Mouse (Mus musculus): ENCODE measurements at regions not wholly inside any gene's neighbourhood (a gene's known extent, or its start where the extent isn't known, plus 50 kb on each side); places are given as distances from the start of the nearest gene placed in this dataset.

- Histone ChIP-seq H3K4me2 (replicated peaks) (no peak overlapping the region), H3K9ac (no peak overlapping the region), H3K4me1 (replicated peaks; ENCODE audit: control insufficient read depth, insufficient read depth, low read length) (no peaks in the 10 kb centered on the region), H3K4me3 (replicated peaks; ENCODE audit: low read length) (no peak overlapping the region), H3K27me3 (ENCODE audit: control insufficient read depth, insufficient read depth, low read length) (no peaks in the 10 kb centered on the region), H3K9me3 (ENCODE audit: control insufficient read depth, low read length) (no peaks in the 10 kb centered on the region), H3K27ac (no peak overlapping the region), H3K36me3 (replicated peaks; ENCODE audit: control insufficient read depth, insufficient read depth) (no peaks in the 10 kb centered on the region)
- WGBS: 83% methylated on average over 5 of the region's 5 CpGs
- DNase-seq (ENCODE audit: low spot score) (no peak), ATAC-seq (ENCODE audit: low FRiP score) (no peak)
These were observed 208.9 kb upstream of the Klf14 start for GRCm38 (mm10) chr6:31167732-31168131.

- WGBS: 87% methylated on average over 3 of the region's 3 CpGs
- Histone ChIP-seq H3K27me3 (ENCODE audit: control insufficient read depth, insufficient read depth, low read length) (no peaks in the 10 kb centered on the region), H3K9ac (no peak overlapping the region), H3K4me1 (replicated peaks; ENCODE audit: control insufficient read depth, insufficient read depth, low read length) (no peaks in the 10 kb centered on the region), H3K9me3 (ENCODE audit: control insufficient read depth, low read length) (no peaks in the 10 kb centered on the region), H3K4me2 (replicated peaks) (no peak overlapping the region), H3K27ac (no peak overlapping the region), H3K36me3 (replicated peaks; ENCODE audit: control insufficient read depth, insufficient read depth) (no peaks in the 10 kb centered on the region), H3K4me3 (replicated peaks; ENCODE audit: low read length) (no peak overlapping the region)
- ATAC-seq (ENCODE audit: low FRiP score): no peak
- no peak for DNase-seq (ENCODE audit: low spot score)
These were observed 209.9 kb upstream of the Klf14 start for GRCm38 (mm10) chr6:31168730-31169129.

GRCm38 (mm10) chr6:31169343-31169742 lies 210.5 kb upstream of the Klf14 start:
- no peak overlapping the region for H3K4me2 ChIP-seq (replicated peaks)
- no peaks in the 10 kb centered on the region for H3K27me3 ChIP-seq (ENCODE audit: control insufficient read depth, insufficient read depth, low read length)
- ATAC-seq (ENCODE audit: low FRiP score) (no peak), DNase-seq (ENCODE audit: low spot score) (no peak)
- no peak overlapping the region for H3K27ac ChIP-seq
- no peaks in the 10 kb centered on the region for H3K9me3 ChIP-seq (ENCODE audit: control insufficient read depth, low read length)
- no peak overlapping the region for H3K4me3 ChIP-seq (replicated peaks; ENCODE audit: low read length)
- H3K9ac ChIP-seq: no peak overlapping the region
- no peaks in the 10 kb centered on the region for H3K4me1 ChIP-seq (replicated peaks; ENCODE audit: control insufficient read depth, insufficient read depth, low read length)
- WGBS: 87% methylated on average over 9 of the region's 9 CpGs
- no peaks in the 10 kb centered on the region for H3K36me3 ChIP-seq (replicated peaks; ENCODE audit: control insufficient read depth, insufficient read depth)

GRCm38 (mm10) chr6:31169868-31170600 lies 211.2 kb upstream of the Klf14 start:
- no peak overlapping the region for H3K4me2 ChIP-seq (replicated peaks)
- WGBS: 59% methylated on average over 9 of the region's 9 CpGs

GRCm38 (mm10) chr6:31171831-31172569 lies 213.1 kb upstream of the Klf14 start:
- Histone ChIP-seq H3K4me1 (replicated peaks; ENCODE audit: control insufficient read depth, insufficient read depth, low read length) (no peaks in the 10 kb centered on the region), H3K27ac (no peak overlapping the region), H3K4me2 (replicated peaks) (no peak overlapping the region), H3K4me3 (replicated peaks; ENCODE audit: low read length) (no peak overlapping the region), H3K36me3 (replicated peaks; ENCODE audit: control insufficient read depth, insufficient read depth) (no peaks in the 10 kb centered on the region), H3K27me3 (ENCODE audit: control insufficient read depth, insufficient read depth, low read length) (no peaks in the 10 kb centered on the region), H3K9me3 (ENCODE audit: control insufficient read depth, low read length) (no peaks in the 10 kb centered on the region), H3K9ac (no peak overlapping the region)
- WGBS: 86% methylated on average over 10 of the region's 10 CpGs
- no peak for DNase-seq (ENCODE audit: low spot score)
- no peak for ATAC-seq (ENCODE audit: low FRiP score)

More at GRCm38 (mm10) chr6:31169868-31170600, 211.2 kb upstream of the Klf14 start:
- DNase-seq (ENCODE audit: low spot score) (no peak), ATAC-seq (ENCODE audit: low FRiP score) (no peak)
- no peaks in the 10 kb centered on the region for H3K27me3 ChIP-seq (ENCODE audit: control insufficient read depth, insufficient read depth, low read length)
- no peaks in the 10 kb centered on the region for H3K9me3 ChIP-seq (ENCODE audit: control insufficient read depth, low read length)
- no peak overlapping the region for H3K4me3 ChIP-seq (replicated peaks; ENCODE audit: low read length)
- H3K9ac ChIP-seq: no peak overlapping the region
- no peak overlapping the region for H3K27ac ChIP-seq
- no peaks in the 10 kb centered on the region for H3K4me1 ChIP-seq (replicated peaks; ENCODE audit: control insufficient read depth, insufficient read depth, low read length)
- no peaks in the 10 kb centered on the region for H3K36me3 ChIP-seq (replicated peaks; ENCODE audit: control insufficient read depth, insufficient read depth)

- no peak overlapping the region for H3K27ac ChIP-seq
- no peak for DNase-seq (ENCODE audit: low spot score)
- H3K36me3 ChIP-seq (replicated peaks; ENCODE audit: control insufficient read depth, insufficient read depth): no peaks in the 10 kb centered on the region
- 79% methylated on average over 6 of the region's 6 CpGs for WGBS
- no peak for ATAC-seq (ENCODE audit: low FRiP score)
- no peak overlapping the region for H3K4me3 ChIP-seq (replicated peaks; ENCODE audit: low read length)
- H3K4me2 ChIP-seq (replicated peaks): no peak overlapping the region
- H3K9ac ChIP-seq: no peak overlapping the region
- H3K9me3 ChIP-seq (ENCODE audit: control insufficient read depth, low read length): no peaks in the 10 kb centered on the region
- H3K27me3 ChIP-seq (ENCODE audit: control insufficient read depth, insufficient read depth, low read length): no peaks in the 10 kb centered on the region
- no peaks in the 10 kb centered on the region for H3K4me1 ChIP-seq (replicated peaks; ENCODE audit: control insufficient read depth, insufficient read depth, low read length)
These were observed 216.9 kb upstream of the Klf14 start for GRCm38 (mm10) chr6:31175769-31176168.

- no peaks in the 10 kb centered on the region for H3K27me3 ChIP-seq (ENCODE audit: control insufficient read depth, insufficient read depth, low read length)
- DNase-seq (ENCODE audit: low spot score) (peak; percentile 60), ATAC-seq (ENCODE audit: low FRiP score) (no peak)
- WGBS: 81% methylated on average over 8 of the region's 8 CpGs
- H3K9me3 ChIP-seq (ENCODE audit: control insufficient read depth, low read length): no peaks in the 10 kb centered on the region
- H3K4me2 ChIP-seq (replicated peaks): no peak overlapping the region
- H3K27ac ChIP-seq: no peak overlapping the region
- H3K36me3 ChIP-seq (replicated peaks; ENCODE audit: control insufficient read depth, insufficient read depth): no peaks in the 10 kb centered on the region
- no peak overlapping the region for H3K4me3 ChIP-seq (replicated peaks; ENCODE audit: low read length)
- no peaks in the 10 kb centered on the region for H3K4me1 ChIP-seq (replicated peaks; ENCODE audit: control insufficient read depth, insufficient read depth, low read length)
- no peak overlapping the region for H3K9ac ChIP-seq
These were observed 217.5 kb upstream of the Klf14 start for GRCm38 (mm10) chr6:31176368-31176767.

- H3K9ac ChIP-seq: no peak overlapping the region
- H3K4me1 ChIP-seq (replicated peaks; ENCODE audit: control insufficient read depth, insufficient read depth, low read length): no peaks in the 10 kb centered on the region
- DNase-seq (ENCODE audit: low spot score): no peak
- H3K4me2 ChIP-seq (replicated peaks): no peak overlapping the region
- no peaks in the 10 kb centered on the region for H3K36me3 ChIP-seq (replicated peaks; ENCODE audit: control insufficient read depth, insufficient read depth)
- H3K27me3 ChIP-seq (ENCODE audit: control insufficient read depth, insufficient read depth, low read length): no peaks in the 10 kb centered on the region
- H3K27ac ChIP-seq: no peak overlapping the region
- WGBS: 96% methylated on average over 1 of the region's 1 CpGs
- no peak overlapping the region for H3K4me3 ChIP-seq (replicated peaks; ENCODE audit: low read length)
- ATAC-seq (ENCODE audit: low FRiP score): no peak
- H3K9me3 ChIP-seq (ENCODE audit: control insufficient read depth, low read length): no peaks in the 10 kb centered on the region
These were observed 218.0 kb upstream of the Klf14 start for GRCm38 (mm10) chr6:31176831-31177230.

GRCm38 (mm10) chr6:31178201-31178880 lies 219.5 kb upstream of the Klf14 start:
- no peaks in the 10 kb centered on the region for H3K27me3 ChIP-seq (ENCODE audit: control insufficient read depth, insufficient read depth, low read length)
- H3K27ac ChIP-seq: no peak overlapping the region
- H3K4me1 ChIP-seq (replicated peaks; ENCODE audit: control insufficient read depth, insufficient read depth, low read length): no peaks in the 10 kb centered on the region
- WGBS: 88% methylated on average over 8 of the region's 8 CpGs
- H3K36me3 ChIP-seq (replicated peaks; ENCODE audit: control insufficient read depth, insufficient read depth): no peaks in the 10 kb centered on the region
- no peak overlapping the region for H3K4me3 ChIP-seq (replicated peaks; ENCODE audit: low read length)
- H3K9ac ChIP-seq: no peak overlapping the region
- H3K4me2 ChIP-seq (replicated peaks): no peak overlapping the region
- H3K9me3 ChIP-seq (ENCODE audit: control insufficient read depth, low read length): no peaks in the 10 kb centered on the region
- ATAC-seq (ENCODE audit: low FRiP score) (no peak), DNase-seq (ENCODE audit: low spot score) (no peak)
